Mouse (Mus musculus) heart, embryonic 10.5 days (tissue): ENCODE measurements around the gene Tmem79. TPM values are rescaled to one million over a fixed set of nuclear protein-coding genes. Genes with fewer than 3 reads are reported as not detected.
"Not testable (repeated sequence)": the region's sequence is repeated elsewhere in the genome, so short reads cannot be mapped to it uniquely, and the experiment has no call there.

Source experiments
- DNase-seq: peaks from one replicate; pipeline ENCODE4 v3.0.0-alpha.2; 2017; ENCODE audit warnings: low spot score
- H3K27ac ChIP-seq: fragments of 300-500 bp; sonication (generic); 2 replicates; pipeline ENCODE4 v1.5.1; 2016; ENCODE audit warnings: mild to moderate bottlenecking
- H3K27me3 ChIP-seq: fragments of 300-500 bp; sonication (generic); 2 replicates; pipeline ENCODE4 v1.6.1; 2016; ENCODE audit warnings: mild to moderate bottlenecking; ENCODE audit not compliant: poor library complexity, insufficient read depth, severe bottlenecking
- H3K36me3 ChIP-seq: fragments of 300-500 bp; sonication (generic); 2 replicates; pipeline ENCODE4 v1.6.1; 2016; ENCODE audit warnings: mild to moderate bottlenecking, moderate library complexity
- H3K4me1 ChIP-seq: fragments of 300-500 bp; sonication (generic); 2 replicates; pipeline ENCODE4 v1.6.1; 2016; ENCODE audit warnings: mild to moderate bottlenecking
- H3K4me3 ChIP-seq: fragments of 300-500 bp; sonication (generic); 2 replicates; pipeline ENCODE4 v1.5.1; 2016; ENCODE audit warnings: mild to moderate bottlenecking, moderate library complexity
- H3K9me3 ChIP-seq: fragments of 300-500 bp; sonication (generic); 2 replicates; pipeline ENCODE4 v1.6.1; 2016; ENCODE audit warnings: mild to moderate bottlenecking, moderate library complexity
- WGBS: fragments of 180-500 bp; shearing (Covaris S2); methylation state at CpG from one replicate; pipeline ENCODE4 v1.1.7; 2016; 5-methylcytosine and 5-hydroxymethylcytosine counted together
- polyA plus RNA-seq: library from polyadenylated mRNA; unstranded; fragments of >200 nt; fragmentation: Nextera tagmentation; extraction: Ambion mirVana; gene quantifications from 2 replicates; pipeline ENCODE4 v1.2.1, GENCODE M21; 2016

Tmem79 gene
- polyA plus RNA-seq, 1 experiment from 2014 or later: 2.6 TPM

- H3K27ac ChIP-seq: no peak overlapping the region
- peaks cover 6% of the 10 kb centered on the region; the same call in 1 of the 2 replicates for H3K4me1 ChIP-seq
- WGBS: 67% methylated on average over 4 of the region's 4 CpGs
- DNase-seq: no peak
- H3K27me3 ChIP-seq: no peaks in the 10 kb centered on the region
- no peak overlapping the region for H3K4me3 ChIP-seq
- no peaks in the 10 kb centered on the region; the same call in 1 of the 2 replicates for H3K36me3 ChIP-seq
- no peaks in the 10 kb centered on the region for H3K9me3 ChIP-seq
Measured at GRCm38 (mm10) chr3:88291970-88292369, 44.0 kb downstream of the Tmem79 start.

- 78% methylated on average over 10 of the region's 10 CpGs for WGBS
Measured at GRCm38 (mm10) chr3:88288133-88288713, 47.7 kb downstream of the Tmem79 start.

GRCm38 (mm10) chr3:88287110-88287509, 48.8 kb downstream of the Tmem79 start, which contains the start of gene Gm38392:
Gene Gm38392 (minus strand): TSS chr3:88287210.
- 96% methylated on average over 4 of the region's 4 CpGs for WGBS
- H3K4me1 ChIP-seq: no peaks in the 10 kb centered on the region
- peaks cover 14% of the 10 kb centered on the region for H3K36me3 ChIP-seq
- no peaks in the 10 kb centered on the region for H3K27me3 ChIP-seq
- H3K4me3 ChIP-seq: no peak within 1 kb of the TSS
- no peak for DNase-seq
- no peaks in the 10 kb centered on the region for H3K9me3 ChIP-seq
- H3K27ac ChIP-seq: no peak within 1 kb of the TSS

More at GRCm38 (mm10) chr3:88288133-88288713, 47.7 kb downstream of the Tmem79 start:
- DNase-seq, H3K4me3 ChIP-seq, H3K27me3 ChIP-seq, H3K4me1 ChIP-seq, H3K27ac ChIP-seq, H3K9me3 ChIP-seq: not testable (repeated sequence)
- H3K36me3 ChIP-seq: peaks cover 14% of the 10 kb centered on the region

- H3K27ac ChIP-seq, H3K27me3 ChIP-seq, H3K9me3 ChIP-seq, H3K4me3 ChIP-seq, DNase-seq, H3K4me1 ChIP-seq: not testable (repeated sequence)
- WGBS: 50% methylated on average over 2 of the region's 2 CpGs
- H3K36me3 ChIP-seq: peaks cover 14% of the 10 kb centered on the region
Measured at GRCm38 (mm10) chr3:88285565-88285895, 50.4 kb downstream of the Tmem79 start.

GRCm38 (mm10) chr3:88284815-88285564, 51.0 kb downstream of the Tmem79 start:
- H3K27me3 ChIP-seq, H3K27ac ChIP-seq, H3K9me3 ChIP-seq, H3K4me1 ChIP-seq, H3K4me3 ChIP-seq, DNase-seq: not testable (repeated sequence)
- H3K36me3 ChIP-seq: peaks cover 14% of the 10 kb centered on the region
- 96% methylated on average over 14 of the region's 14 CpGs for WGBS

GRCm38 (mm10) chr3:88281141-88281916, 54.6 kb downstream of the Tmem79 start:
- H3K4me3 ChIP-seq, H3K9me3 ChIP-seq, H3K27me3 ChIP-seq, H3K4me1 ChIP-seq, H3K27ac ChIP-seq, DNase-seq: not testable (repeated sequence)
- peaks cover 11% of the 10 kb centered on the region for H3K36me3 ChIP-seq
- WGBS: 66% methylated on average over 11 of the region's 11 CpGs

DNA sequence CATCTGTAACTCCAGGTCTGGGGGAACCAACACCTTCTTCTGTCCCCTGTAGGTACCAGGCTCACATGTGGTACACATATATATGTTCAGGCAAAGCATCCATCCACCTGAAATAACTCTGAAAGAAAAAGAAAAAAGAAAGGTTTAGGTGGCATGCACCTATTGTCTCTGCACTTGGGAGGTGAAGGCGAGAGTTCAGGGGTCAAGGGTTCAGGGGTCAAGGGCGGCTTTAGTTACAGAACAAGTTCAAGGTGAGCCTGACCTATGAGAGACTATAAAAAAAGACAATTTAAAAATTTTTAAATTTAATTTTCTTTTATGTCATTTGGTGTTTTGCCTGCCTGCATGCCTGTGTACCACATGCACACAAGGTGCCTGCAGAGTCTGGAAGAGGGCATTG, 55.9 kb downstream of the Tmem79 start:
- Histone ChIP-seq H3K4me3 (no peak overlapping the region), H3K27me3 (no peaks in the 10 kb centered on the region), H3K9me3 (no peaks in the 10 kb centered on the region), H3K36me3 (peaks cover 3% of the 10 kb centered on the region; the same call in 1 of the 2 replicates), H3K4me1 (no peaks in the 10 kb centered on the region), H3K27ac (no peak overlapping the region)
- 87% methylated on average over 2 of the region's 2 CpGs for WGBS
- no peak for DNase-seq

Other genes starting within 250 kb of the Tmem79 start
- gene Mef2d, start 193.8 kb downstream of the Tmem79 start, polyA plus RNA-seq: 35.8 and 47.3 TPM in 2 replicates
- 0.09 and 8.2 TPM in 2 replicates for gene Rhbg, start 81.4 kb downstream of the Tmem79 start, polyA plus RNA-seq
- 0.29 and 0.43 TPM in 2 replicates for gene Gm38392, start 48.9 kb downstream of the Tmem79 start, polyA plus RNA-seq
- 14.0 and 17.0 TPM in 2 replicates for gene Tsacc, start 39.1 kb downstream of the Tmem79 start, polyA plus RNA-seq
- 626 and 718 TPM in 2 replicates for gene Cct3, start 39.0 kb downstream of the Tmem79 start, polyA plus RNA-seq
- gene Glmp, start 11.1 kb downstream of the Tmem79 start, polyA plus RNA-seq: 164 and 179 TPM in 2 replicates
- 64.5 and 76.0 TPM in 2 replicates for gene Smg5, start 112 bp upstream of the Tmem79 start, polyA plus RNA-seq
- gene Paqr6, start 28.4 kb upstream of the Tmem79 start, polyA plus RNA-seq: 1.7 and 2.2 TPM in 2 replicates
- 0.44 TPM in 1 of 2 replicates, not detected in the other for gene Bglap3, start 36.6 kb upstream of the Tmem79 start, polyA plus RNA-seq
- not detected in 2 replicates for gene Bglap2, start 42.6 kb upstream of the Tmem79 start, polyA plus RNA-seq
- gene Bglap, start 48.3 kb upstream of the Tmem79 start, polyA plus RNA-seq: not detected in 2 replicates
- gene Pmf1, start 74.2 kb upstream of the Tmem79 start, polyA plus RNA-seq: 131 and 149 TPM in 2 replicates
- gene Slc25a44, start 89.0 kb upstream of the Tmem79 start, polyA plus RNA-seq: 16.8 and 17.5 TPM in 2 replicates
- gene Sema4a, start 125.0 kb upstream of the Tmem79 start, polyA plus RNA-seq: 1.7 and 4.3 TPM in 2 replicates
- 57.7 and 80.7 TPM in 2 replicates for gene Lmna, start 173.8 kb upstream of the Tmem79 start, polyA plus RNA-seq
- gene Mex3a, start 196.2 kb upstream of the Tmem79 start, polyA plus RNA-seq: 11.6 and 22.8 TPM in 2 replicates
- gene Rab25, start 212.2 kb upstream of the Tmem79 start, polyA plus RNA-seq: 1.1 and 1.6 TPM in 2 replicates
- gene Lamtor2, start 216.9 kb upstream of the Tmem79 start, polyA plus RNA-seq: 154 and 190 TPM in 2 replicates
- gene Ubqln4, start 217.6 kb upstream of the Tmem79 start, polyA plus RNA-seq: 49.5 and 62.2 TPM in 2 replicates
- 184 and 207 TPM in 2 replicates for gene Ssr2, start 239.7 kb upstream of the Tmem79 start, polyA plus RNA-seq